Mouse (Mus musculus) kidney, embryonic 14.5 days (tissue): ENCODE measurements around the gene Commd6. TPM values are rescaled to one million over a fixed set of nuclear protein-coding genes. Genes with fewer than 3 reads are reported as not detected.
A peak's percentile ranks its signal among the peaks of the same experiment; 100 is the strongest.

Source experiments
- ATAC-seq: fragments of 200-750 bp; cut with Nextera tagmentation; 2 replicates; pipeline ENCODE4 v1.8.0; 2017; ENCODE audit warnings: moderate number of reproducible peaks, mild to moderate bottlenecking, moderate TSS enrichment, moderate library complexity; ENCODE audit not compliant: low FRiP score, low TSS enrichment
- H3K27ac ChIP-seq: fragments of 300-500 bp; sonication (generic); 2 replicates; pipeline ENCODE4 v1.5.1; 2014; ENCODE audit warnings: low read depth, mild to moderate bottlenecking, low read length, moderate library complexity, mixed read lengths
- H3K27me3 ChIP-seq: fragments of 300-500 bp; sonication (generic); 2 replicates; pipeline ENCODE4 v1.6.1; 2014; ENCODE audit warnings: mild to moderate bottlenecking, low read length; ENCODE audit not compliant: control insufficient read depth, insufficient read depth
- H3K36me3 ChIP-seq: fragments of 300-500 bp; sonication (generic); 2 replicates; pipeline ENCODE4 v1.6.1; 2014; ENCODE audit warnings: low read length, mixed read lengths; ENCODE audit not compliant: control insufficient read depth, insufficient read depth
- H3K4me1 ChIP-seq: fragments of 300-500 bp; sonication (generic); 2 replicates; pipeline ENCODE4 v1.6.1; 2014; ENCODE audit warnings: low read length, mixed read lengths; ENCODE audit not compliant: control insufficient read depth, insufficient read depth
- H3K4me2 ChIP-seq: fragments of 300-500 bp; sonication (generic); replicated peaks from 2 replicates; pipeline ENCODE4 v1.6.1; 2014; ENCODE audit warnings: low read depth, mild to moderate bottlenecking, low read length
- H3K4me3 ChIP-seq: fragments of 300-500 bp; sonication (generic); 2 replicates; pipeline ENCODE4 v1.5.1; 2014; ENCODE audit warnings: mild to moderate bottlenecking, low read length
- H3K9ac ChIP-seq: fragments of 300-500 bp; sonication (generic); 2 replicates; pipeline ENCODE4 v1.6.1; 2014; ENCODE audit warnings: low read depth, mild to moderate bottlenecking, low read length, moderate library complexity
- H3K9me3 ChIP-seq: fragments of 300-500 bp; sonication (generic); 2 replicates; pipeline ENCODE4 v1.6.1; 2016; ENCODE audit warnings: low read length; ENCODE audit not compliant: control insufficient read depth
- WGBS: fragments of 180-500 bp; shearing (Covaris S2); extraction: QIAGEN DNeasy Blood & Tissue Kit; methylation state at CpG from one replicate; pipeline ENCODE4 v1.1.7; 2014; 5-methylcytosine and 5-hydroxymethylcytosine counted together
- polyA plus RNA-seq: library from polyadenylated mRNA; unstranded; fragments of >200 nt; fragmentation: Nextera tagmentation; extraction: Ambion mirVana; gene quantifications from 2 replicates; pipeline ENCODE4 v1.2.1, GENCODE M21; 2014

Commd6 gene
- polyA plus RNA-seq, 1 experiment from 2014 or later = 102 TPM

DNA sequence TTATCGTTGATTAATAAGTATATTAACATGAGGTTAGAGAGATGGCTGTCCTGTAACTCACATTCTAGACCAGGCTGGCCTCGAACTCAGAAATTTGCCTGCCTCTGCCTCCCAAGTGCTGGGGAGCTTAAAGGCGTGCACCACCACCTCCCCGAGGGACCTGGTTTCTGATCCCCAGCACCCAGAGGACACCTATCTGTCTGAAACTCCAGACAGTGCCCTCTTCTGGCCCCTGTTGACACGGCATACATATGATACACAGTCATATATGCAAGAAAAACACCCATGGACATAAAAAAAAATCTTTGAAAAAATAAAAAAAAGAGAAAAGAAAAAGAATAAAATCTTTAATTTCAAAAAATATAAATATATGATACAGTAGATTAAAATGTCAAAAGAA lies 22.8 kb downstream of the Commd6 start:
- 91% methylated on average over 5 of the region's 5 CpGs for WGBS
- Histone ChIP-seq H3K4me3 (no peak overlapping the region), H3K27ac (no peak overlapping the region)

DNA sequence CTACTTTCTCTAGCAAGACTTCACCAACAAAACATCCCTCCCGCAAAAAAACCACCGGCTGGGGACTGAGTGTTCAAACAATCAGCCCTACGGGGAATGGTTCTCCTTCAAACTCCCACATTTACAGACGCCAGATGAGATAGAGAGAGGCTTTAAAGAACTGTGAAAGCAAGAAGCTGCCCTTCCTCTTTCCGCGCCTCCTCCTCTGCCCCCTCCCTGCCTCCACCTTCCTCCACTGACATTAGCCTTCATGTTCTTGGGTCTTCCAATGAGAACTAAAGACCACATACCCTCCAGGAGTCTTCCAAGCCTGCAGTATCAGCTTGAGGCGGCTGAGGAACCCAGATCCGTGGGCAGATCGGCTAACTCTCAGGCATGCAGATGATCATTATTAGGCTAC lies 24.3 kb downstream of the Commd6 start:
- Histone ChIP-seq H3K9me3 (no peaks in the 10 kb centered on the region), H3K36me3 (no peaks in the 10 kb centered on the region), H3K27ac (no peak overlapping the region), H3K4me2 (no peak overlapping the region), H3K4me3 (no peak overlapping the region), H3K4me1 (no peaks in the 10 kb centered on the region), H3K9ac (no peak overlapping the region), H3K27me3 (no peaks in the 10 kb centered on the region)
- WGBS = 76% methylated on average over 9 of the region's 9 CpGs
- ATAC-seq = no peak

More for the DNA sequence above, 22.8 kb downstream of the Commd6 start:
- no peak for ATAC-seq
- Histone ChIP-seq H3K4me2 (no peak overlapping the region), H3K27me3 (no peaks in the 10 kb centered on the region), H3K9me3 (no peaks in the 10 kb centered on the region), H3K9ac (no peak overlapping the region), H3K36me3 (no peaks in the 10 kb centered on the region), H3K4me1 (no peaks in the 10 kb centered on the region)

DNA sequence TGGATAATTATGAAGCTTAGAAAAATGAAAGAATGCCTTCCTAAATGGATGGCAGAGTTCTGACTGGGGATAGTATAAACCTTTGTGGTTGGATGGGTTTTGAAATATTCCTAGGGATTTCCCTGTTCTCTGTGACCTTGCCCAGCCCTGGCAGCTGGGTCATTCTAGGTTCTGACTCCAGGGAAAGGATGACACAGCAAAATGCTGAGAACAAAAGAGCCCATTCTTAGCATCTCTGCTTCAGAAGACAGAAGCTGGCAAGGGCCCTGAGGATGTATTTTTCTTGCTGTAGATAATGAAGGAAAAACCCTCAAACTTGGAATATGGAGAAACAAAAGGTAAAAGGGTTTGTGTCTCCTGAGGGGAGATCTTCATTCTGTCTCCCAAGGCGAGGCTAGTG lies 27.3 kb downstream of the Commd6 start:
- Histone ChIP-seq H3K27ac (no peak overlapping the region), H3K9ac (no peak overlapping the region), H3K9me3 (no peaks in the 10 kb centered on the region), H3K4me3 (no peak overlapping the region), H3K4me2 (no peak overlapping the region), H3K36me3 (no peaks in the 10 kb centered on the region), H3K27me3 (no peaks in the 10 kb centered on the region), H3K4me1 (no peaks in the 10 kb centered on the region)
- WGBS = 79% methylated on average over 1 of the region's 1 CpGs
- ATAC-seq = no peak

DNA sequence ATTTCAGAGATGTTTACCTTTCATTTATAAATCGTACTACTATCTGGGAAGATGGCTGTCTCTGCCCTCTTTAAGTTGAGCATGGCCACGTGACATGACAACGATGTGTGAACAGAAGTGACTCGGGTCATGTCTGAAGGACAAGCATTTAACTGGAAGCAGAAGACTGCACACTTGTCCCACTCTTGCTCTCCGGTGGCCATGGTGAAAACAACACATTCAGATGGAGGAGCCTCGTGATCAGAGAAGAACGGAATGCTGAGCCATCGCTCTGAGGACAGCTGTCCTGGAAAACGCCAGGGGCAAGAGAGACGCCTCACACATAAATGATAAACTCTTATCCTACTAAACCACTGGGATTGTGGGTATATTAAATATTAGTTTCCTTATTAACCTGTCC lies 29.8 kb downstream of the Commd6 start:
- Histone ChIP-seq H3K4me3 (no peak overlapping the region), H3K27ac (no peak overlapping the region), H3K4me1 (0 out of 2 replicates have a peak, but pooled peaks cover 7% of the 10 kb centered on the region), H3K9ac (no peak overlapping the region), H3K9me3 (no peaks in the 10 kb centered on the region), H3K36me3 (no peaks in the 10 kb centered on the region), H3K4me2 (no peak overlapping the region), H3K27me3 (no peaks in the 10 kb centered on the region)
- 75% methylated on average over 10 of the region's 10 CpGs for WGBS
- no peak for ATAC-seq

DNA sequence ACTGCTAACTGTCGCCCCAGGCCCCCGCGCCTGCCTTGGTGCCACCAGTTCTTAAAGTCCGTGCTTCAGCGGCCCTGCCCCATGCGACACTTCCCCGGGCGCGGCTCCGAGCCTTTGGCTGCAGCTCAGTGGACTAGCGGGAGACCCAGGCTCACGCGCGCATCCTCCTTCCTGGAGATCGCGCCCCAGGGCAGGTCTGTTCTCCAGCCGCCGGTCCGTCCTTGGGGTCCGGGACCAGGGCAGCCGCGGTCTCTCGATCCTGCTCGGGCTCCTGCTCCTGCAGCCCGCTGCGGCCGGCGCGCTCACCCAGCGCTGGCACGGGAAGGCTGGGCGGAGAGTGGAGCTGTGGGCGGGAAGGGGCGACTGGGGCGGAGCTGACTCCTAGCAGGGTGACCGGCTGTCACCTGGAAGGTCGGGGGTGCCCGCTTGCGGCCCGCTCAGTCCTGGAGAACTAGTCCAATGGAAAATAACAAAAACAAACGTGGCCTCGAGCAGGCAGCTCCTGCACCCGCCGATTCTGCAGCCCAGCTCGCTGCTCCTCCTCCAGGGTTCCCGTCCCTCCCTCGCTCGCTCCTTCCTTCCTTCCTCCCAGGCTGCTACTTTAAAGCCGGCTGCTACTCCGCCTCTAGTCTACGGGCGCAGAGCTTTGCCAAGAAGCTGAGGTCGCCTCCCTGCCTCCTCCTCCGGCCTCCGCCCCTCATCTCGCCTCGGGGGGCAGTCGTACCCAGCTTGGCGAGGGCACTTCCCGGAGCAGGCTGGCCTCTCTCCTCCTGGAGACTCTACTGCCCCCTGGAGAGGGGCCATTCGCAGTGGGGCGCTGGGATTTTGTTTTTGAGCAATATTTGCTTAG lies 31.7 kb downstream of the Commd6 start, which contains the start of gene Tbc1d4:
Gene Tbc1d4 (minus strand): TSS at position 673 of the 850 bp plus-strand sequence.
- Histone ChIP-seq H3K9ac (peak within 1 kb of the TSS; percentile 82), H3K4me1 (0 out of 2 replicates have a peak, but pooled peaks cover 7% of the 10 kb centered on the region), H3K4me3 (peak within 1 kb of the TSS; percentile 78), H3K27me3 (no peaks in the 10 kb centered on the region), H3K36me3 (no peaks in the 10 kb centered on the region), H3K4me2 (peak within 1 kb of the TSS; percentile 99), H3K9me3 (no peaks in the 10 kb centered on the region), H3K27ac (peak within 1 kb of the TSS; percentile 78)
- ATAC-seq = peak; percentile 92
- under 1% methylated on average over 61 of the region's 62 CpGs for WGBS

DNA sequence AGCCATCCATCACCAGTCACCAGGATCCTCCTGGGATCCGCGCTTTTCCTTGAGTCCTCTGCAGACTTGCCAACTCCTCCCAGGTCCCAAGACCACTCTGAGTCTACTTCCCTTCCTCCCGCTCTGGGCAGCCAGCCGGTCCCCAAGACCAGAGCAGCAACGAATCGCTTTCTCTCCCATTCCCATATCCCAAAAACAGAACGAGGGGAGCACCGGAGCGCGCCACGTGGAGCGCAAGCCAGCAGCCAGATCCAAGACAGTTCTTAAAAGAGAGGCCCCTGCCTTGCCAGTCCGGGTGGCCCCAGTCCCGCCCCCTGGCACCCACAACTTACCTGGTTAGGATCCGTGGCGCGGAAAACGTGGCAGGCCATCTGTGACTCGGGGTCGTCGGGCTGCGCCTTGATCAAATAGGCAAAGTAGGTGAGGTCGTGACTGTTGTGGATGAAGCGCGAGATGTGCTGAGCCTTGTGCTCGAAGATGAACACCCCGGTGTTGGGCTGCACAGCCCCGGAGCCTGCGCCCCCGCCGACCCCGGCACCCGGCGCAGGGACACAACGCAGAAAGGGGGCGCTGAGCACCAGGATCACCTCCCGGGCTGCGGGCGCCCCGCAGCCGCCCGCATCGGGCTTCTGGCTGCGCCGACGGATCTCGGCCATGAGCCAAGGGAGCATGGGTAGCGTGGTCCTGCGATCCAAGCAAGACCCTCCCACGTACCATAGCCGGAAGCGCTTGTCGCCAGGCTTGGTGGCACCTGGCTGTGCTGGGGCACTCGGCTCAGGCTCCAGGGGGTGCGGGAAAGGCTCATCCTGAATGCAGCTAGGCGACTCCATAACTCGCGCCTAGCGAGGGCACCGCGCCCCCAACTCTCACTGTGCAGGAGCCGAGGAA lies 32.6 kb downstream of the Commd6 start:
- Histone ChIP-seq H3K9me3 (no peaks in the 10 kb centered on the region), H3K4me3 (peak overlapping the region; percentile 78), H3K36me3 (no peaks in the 10 kb centered on the region), H3K27ac (peak overlapping the region; percentile 78), H3K27me3 (no peaks in the 10 kb centered on the region), H3K4me2 (peak overlapping the region; percentile 99), H3K9ac (peak overlapping the region; percentile 82), H3K4me1 (peaks cover 10% of the 10 kb centered on the region; the same call in 1 of the 2 replicates)
- peak; percentile 53 for ATAC-seq
- WGBS = under 1% methylated on average over 58 of the region's 62 CpGs

DNA sequence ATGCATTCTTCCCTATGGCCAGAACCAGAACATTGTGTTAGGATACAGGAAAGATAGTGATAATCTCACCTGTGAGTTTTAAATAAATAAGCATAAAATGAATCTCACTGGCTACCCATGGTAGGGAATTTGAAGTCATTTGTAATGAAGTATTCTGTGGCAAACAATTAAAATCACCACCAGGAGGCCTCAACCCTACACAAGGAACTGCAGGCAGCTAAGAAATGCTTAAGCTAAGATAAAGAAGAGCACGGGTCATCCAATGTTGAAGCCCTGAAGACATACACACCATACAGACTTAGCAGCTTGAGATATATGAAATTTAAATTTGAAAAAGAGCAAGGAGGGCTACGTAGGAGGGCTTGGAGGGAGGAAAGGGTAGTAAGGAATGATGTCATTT lies 34.6 kb downstream of the Commd6 start:
- H3K4me1 ChIP-seq = peaks cover 10% of the 10 kb centered on the region; the same call in 1 of the 2 replicates
- WGBS = 68% methylated on average over 2 of the region's 2 CpGs
- no peaks in the 10 kb centered on the region for H3K9me3 ChIP-seq
- H3K9ac ChIP-seq = no peak overlapping the region
- ATAC-seq = no peak
- no peaks in the 10 kb centered on the region for H3K27me3 ChIP-seq
- H3K27ac ChIP-seq = no peak overlapping the region
- no peak overlapping the region for H3K4me3 ChIP-seq
- no peaks in the 10 kb centered on the region for H3K36me3 ChIP-seq
- no peak overlapping the region for H3K4me2 ChIP-seq

DNA sequence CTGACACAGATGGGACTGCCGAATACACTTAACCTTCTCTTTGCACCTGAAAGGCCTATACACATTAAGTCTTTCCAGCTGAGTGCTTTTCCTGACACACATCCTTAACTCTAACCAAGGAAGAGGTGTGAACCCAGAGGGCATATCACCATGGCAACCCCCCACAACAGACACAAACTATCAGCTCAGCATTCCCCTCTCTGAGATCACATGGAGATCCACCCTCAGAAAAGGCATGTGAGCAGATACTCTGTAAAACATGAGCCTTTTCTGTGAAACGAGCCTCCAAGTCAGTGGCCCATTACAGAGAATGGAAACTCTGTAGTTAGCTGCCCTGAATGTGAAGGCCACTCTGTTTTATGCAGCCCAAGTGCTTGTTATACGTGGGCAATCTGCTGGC lies 37.6 kb downstream of the Commd6 start:
- no peak overlapping the region for H3K27ac ChIP-seq

More for the DNA sequence above, 37.6 kb downstream of the Commd6 start:
- no peak overlapping the region for H3K4me2 ChIP-seq
- H3K36me3 ChIP-seq = no peaks in the 10 kb centered on the region
- H3K4me3 ChIP-seq = no peak overlapping the region
- 21% methylated on average over 3 of the region's 3 CpGs for WGBS
- peak; percentile 72 for ATAC-seq
- H3K9ac ChIP-seq = no peak overlapping the region
- H3K27me3 ChIP-seq = no peaks in the 10 kb centered on the region
- H3K9me3 ChIP-seq = no peaks in the 10 kb centered on the region
- H3K4me1 ChIP-seq = peaks cover 10% of the 10 kb centered on the region; the same call in 1 of the 2 replicates
